Mouse (Mus musculus) stomach, embryonic 15.5 days (tissue): ENCODE measurements around the gene Psmb8. TPM values are rescaled to one million over a fixed set of nuclear protein-coding genes. Genes with fewer than 3 reads are reported as not detected.

Experiments
- ATAC-seq: fragments of 200-750 bp; cut with Nextera tagmentation; 2 replicates; pipeline ENCODE4 v1.8.0; 2017; ENCODE audit warnings: low read depth, moderate number of reproducible peaks, moderate TSS enrichment; ENCODE audit not compliant: insufficient read depth, low FRiP score
- H3K27ac ChIP-seq: fragments of 300-500 bp; sonication (generic); 2 replicates; pipeline ENCODE4 v1.5.1; 2015; ENCODE audit warnings: mild to moderate bottlenecking, inconsistent platforms
- H3K27me3 ChIP-seq: fragments of 300-500 bp; sonication (generic); replicated peaks from 2 replicates; pipeline ENCODE4 v1.6.1; 2015; ENCODE audit warnings: inconsistent platforms
- H3K36me3 ChIP-seq: fragments of 300-500 bp; sonication (generic); 2 replicates; pipeline ENCODE4 v1.6.1; 2015; ENCODE audit warnings: inconsistent platforms
- H3K4me1 ChIP-seq: fragments of 300-500 bp; sonication (generic); 2 replicates; pipeline ENCODE4 v1.6.1; 2015; ENCODE audit warnings: inconsistent platforms
- H3K4me2 ChIP-seq: fragments of 300-500 bp; sonication (generic); 2 replicates; pipeline ENCODE4 v1.6.1; 2015; ENCODE audit warnings: mild to moderate bottlenecking, inconsistent platforms
- H3K4me3 ChIP-seq: fragments of 300-500 bp; sonication (generic); replicated peaks from 2 replicates; pipeline ENCODE4 v1.5.1; 2015; ENCODE audit warnings: inconsistent platforms
- H3K9ac ChIP-seq: fragments of 300-500 bp; sonication (generic); 2 replicates; pipeline ENCODE4 v1.6.1; 2015; ENCODE audit warnings: inconsistent platforms
- H3K9me3 ChIP-seq: fragments of 300-500 bp; sonication (generic); 2 replicates; pipeline ENCODE4 v1.6.1; 2016; ENCODE audit warnings: inconsistent platforms
- WGBS: fragments of 180-500 bp; shearing (Covaris S2); methylation state at CpG from one replicate; pipeline ENCODE4 v1.1.7; 2015; 5-methylcytosine and 5-hydroxymethylcytosine counted together
- polyA plus RNA-seq: library from polyadenylated mRNA; unstranded; fragments of >200 nt; fragmentation: Nextera tagmentation; extraction: Ambion mirVana; gene quantifications from 2 replicates; pipeline ENCODE4 v1.2.1, GENCODE M21; 2015

The Psmb8 gene
- 12.1 and 14.6 TPM in 2 replicates for polyA plus RNA-seq

DNA sequence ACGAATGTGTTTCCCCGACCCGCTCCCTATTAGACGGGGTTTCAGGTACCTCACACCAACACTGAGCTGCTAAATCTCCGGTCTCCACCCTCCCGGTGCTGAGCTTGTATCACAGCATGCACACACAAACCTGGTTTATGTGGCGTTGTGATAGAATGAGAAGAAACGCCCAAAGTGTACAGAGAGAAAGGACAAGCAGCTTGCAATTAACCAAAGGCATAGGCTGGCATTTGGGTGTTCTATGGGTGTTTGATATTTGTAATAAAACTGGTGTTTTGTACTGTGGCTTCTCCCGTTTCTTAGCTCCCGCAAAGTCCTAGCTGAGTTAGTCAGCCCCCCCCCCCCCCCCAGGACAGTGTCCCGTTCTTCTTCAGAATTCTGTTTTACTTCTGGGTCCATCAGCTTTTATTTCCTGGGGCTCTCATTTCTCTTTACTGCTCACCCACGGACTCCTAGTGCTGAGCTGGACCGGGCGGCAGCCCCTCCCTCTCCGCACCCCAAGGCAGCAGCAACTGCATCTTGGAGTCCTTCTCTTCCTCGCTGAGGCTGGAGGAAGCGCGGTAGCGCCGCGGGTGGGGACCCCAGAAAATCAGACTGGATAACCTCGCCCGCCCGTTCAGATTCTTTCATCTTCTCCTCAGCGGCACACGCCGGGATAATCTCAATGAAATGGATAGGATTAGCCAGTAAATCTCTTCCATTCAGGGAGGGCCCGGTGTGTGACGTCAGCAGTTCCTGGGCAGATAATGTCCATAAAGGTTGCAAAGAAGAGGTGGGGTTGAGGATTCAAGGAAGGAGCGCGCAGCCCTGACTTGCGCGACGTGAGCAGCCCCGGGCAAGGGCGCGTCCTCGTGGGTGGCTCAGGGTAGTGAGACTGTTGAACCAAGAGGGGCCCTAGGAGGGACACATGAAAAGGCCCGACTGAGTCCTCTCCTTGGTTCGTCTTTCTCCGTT, at the start of gene Psmb8:
Psmb8 (plus strand) TSS at position 781 of the 954 bp plus-strand sequence.
- WGBS, result 7% methylated on average over 41 of the region's 41 CpGs
- no peak within 1 kb of the TSS for H3K27ac ChIP-seq
- H3K4me1 ChIP-seq, result peaks cover 10% of the 10 kb centered on the region

DNA sequence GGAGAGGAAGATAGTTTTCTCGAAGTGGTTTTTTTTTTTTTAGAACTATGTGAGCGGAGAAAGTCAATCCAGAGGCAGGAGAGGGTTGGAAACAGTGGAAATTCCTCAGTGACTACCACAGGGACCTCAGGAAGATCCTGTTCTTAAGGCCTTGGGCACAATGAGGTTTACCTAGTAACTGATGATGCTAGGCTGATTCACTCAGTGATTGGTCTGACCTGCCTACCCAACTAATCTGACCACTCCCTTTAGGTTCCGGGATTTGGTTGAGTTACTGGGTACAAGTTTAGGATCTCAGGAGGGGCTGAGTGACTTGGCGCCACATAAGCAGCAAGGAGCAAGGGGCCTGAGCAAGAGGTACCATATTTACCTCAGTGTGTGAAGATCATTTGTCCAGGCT, 44.6 kb upstream of the Psmb8 start, which contains the start of gene H2-DMb1:
H2-DMb1 (plus strand) TSS at position 150 of the 400 bp plus-strand sequence.
- 49% methylated on average over 4 of the region's 4 CpGs for WGBS
- Histone ChIP-seq H3K4me3 (no peak within 1 kb of the TSS), H3K9me3 (no peaks in the 10 kb centered on the region), H3K27me3 (no peaks in the 10 kb centered on the region), H3K36me3 (no peaks in the 10 kb centered on the region), H3K4me1 (no peaks in the 10 kb centered on the region), H3K4me2 (no peak within 1 kb of the TSS), H3K27ac (no peak within 1 kb of the TSS), H3K9ac (no peak within 1 kb of the TSS)
- no peak for ATAC-seq

More for the DNA sequence above, at the start of gene Psmb8:
- Histone ChIP-seq H3K4me3 (peak within 1 kb of the TSS; percentile 49), H3K9me3 (no peaks in the 10 kb centered on the region), H3K36me3 (no peaks in the 10 kb centered on the region), H3K4me2 (peak within 1 kb of the TSS; percentile 78), H3K27me3 (peaks cover 42% of the 10 kb centered on the region), H3K9ac (peak within 1 kb of the TSS; percentile 17)
- ATAC-seq, result peak; percentile 84

DNA sequence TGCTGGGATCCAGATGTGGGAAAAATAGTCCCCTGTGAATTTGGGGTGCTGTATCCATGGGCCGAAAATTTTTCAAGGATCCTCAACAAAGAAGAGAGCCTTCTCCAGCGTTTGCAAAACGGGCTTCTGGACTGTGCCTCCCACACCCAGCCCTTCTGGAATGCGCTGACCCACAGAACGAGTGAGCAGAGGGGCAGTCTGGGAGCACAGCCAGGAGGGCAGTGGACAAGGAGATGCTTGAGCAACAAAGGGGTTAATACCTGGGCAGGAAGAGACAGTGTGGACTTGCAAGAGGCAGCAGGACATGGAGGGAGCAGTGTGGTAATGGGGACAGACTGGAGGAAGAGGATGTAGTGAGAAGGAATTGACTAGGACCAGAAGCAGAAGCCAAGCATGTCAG, 42.0 kb upstream of the Psmb8 start:
- no peaks in the 10 kb centered on the region for H3K27me3 ChIP-seq
- no peaks in the 10 kb centered on the region for H3K36me3 ChIP-seq

DNA sequence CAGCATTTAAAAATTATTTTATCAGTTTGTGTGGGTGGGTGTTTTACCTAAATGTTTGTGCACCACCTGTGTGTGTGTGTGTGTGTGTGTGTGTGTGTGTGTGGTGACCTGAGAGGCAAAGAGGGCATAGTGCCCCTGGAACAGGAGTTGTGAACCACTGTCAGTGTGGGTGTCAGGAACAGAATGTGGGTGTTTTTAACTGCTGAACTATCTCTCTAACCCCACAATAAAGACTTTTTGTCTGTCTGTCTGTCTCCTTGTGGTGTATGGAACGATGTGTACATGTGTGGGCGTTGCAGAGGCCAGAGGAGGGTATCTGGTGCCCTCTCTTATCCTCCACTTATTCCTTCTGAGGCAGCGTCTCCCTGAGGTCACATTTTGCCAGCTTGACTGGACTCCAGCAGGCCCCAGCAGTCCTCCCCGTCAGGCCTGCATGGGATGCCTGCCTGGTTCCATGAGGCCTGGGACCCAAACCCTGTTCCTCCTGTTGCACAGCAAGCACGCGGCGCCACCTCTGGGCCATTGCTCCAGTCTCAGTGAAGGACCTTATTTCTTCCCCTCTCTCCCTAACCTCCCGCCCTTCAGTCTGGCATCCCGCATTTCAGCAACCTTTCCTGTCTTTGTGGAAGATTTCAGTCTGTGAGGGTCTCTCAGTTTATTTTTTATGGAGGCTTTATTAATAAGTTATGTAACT, 33.2 kb upstream of the Psmb8 start:
- no peak overlapping the region for H3K4me3 ChIP-seq
- H3K4me2 ChIP-seq, result no peak overlapping the region
- H3K9me3 ChIP-seq, result no peaks in the 10 kb centered on the region
- H3K27me3 ChIP-seq, result no peaks in the 10 kb centered on the region
- ATAC-seq, result no peak
- no peak overlapping the region for H3K27ac ChIP-seq
- WGBS, result 44% methylated on average over 9 of the region's 9 CpGs
- no peaks in the 10 kb centered on the region for H3K36me3 ChIP-seq
- H3K4me1 ChIP-seq, result no peaks in the 10 kb centered on the region
- H3K9ac ChIP-seq, result no peak overlapping the region

More for the DNA sequence above, 42.0 kb upstream of the Psmb8 start:
- Histone ChIP-seq H3K4me2 (no peak overlapping the region), H3K9ac (no peak overlapping the region), H3K27ac (no peak overlapping the region), H3K4me1 (no peaks in the 10 kb centered on the region), H3K4me3 (no peak overlapping the region), H3K9me3 (no peaks in the 10 kb centered on the region)
- ATAC-seq, result no peak
- WGBS, result 45% methylated on average over 5 of the region's 5 CpGs

DNA sequence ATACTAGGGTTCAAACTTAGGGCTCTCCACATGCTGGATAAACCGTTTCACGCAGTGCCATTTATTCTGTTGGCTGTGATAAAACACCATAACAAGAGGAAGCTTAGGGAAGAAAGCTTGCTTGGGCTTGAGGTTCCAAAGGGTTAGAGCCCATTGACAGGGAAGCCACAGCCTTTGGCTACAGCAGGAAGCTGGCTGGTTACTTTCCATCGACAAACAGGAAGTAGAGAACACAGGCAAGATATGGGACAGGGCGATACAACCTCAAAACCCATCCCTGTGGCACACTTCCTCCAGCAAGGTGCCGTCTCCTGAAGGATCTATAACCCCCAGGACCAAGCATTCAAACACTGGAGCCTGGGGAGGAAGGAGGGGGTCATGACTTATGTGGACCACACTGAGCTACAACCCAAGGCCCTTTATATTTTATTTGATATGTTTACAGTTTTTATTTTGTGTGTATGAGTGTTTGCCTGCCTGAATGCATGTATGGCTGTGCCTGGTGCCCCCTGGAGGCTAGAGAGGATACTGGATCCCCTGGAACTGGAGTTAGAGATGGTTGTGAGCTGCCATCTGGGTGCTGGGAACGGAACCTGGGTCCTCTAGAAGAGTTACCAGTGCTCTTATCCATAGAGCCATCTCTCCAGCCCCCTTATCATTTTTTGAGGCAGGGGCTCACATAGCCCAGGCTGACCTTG, 32.3 kb upstream of the Psmb8 start:
- H3K9me3 ChIP-seq, result no peaks in the 10 kb centered on the region
- no peak overlapping the region for H3K4me3 ChIP-seq
- no peak overlapping the region for H3K4me2 ChIP-seq
- no peaks in the 10 kb centered on the region for H3K27me3 ChIP-seq
- H3K27ac ChIP-seq, result no peak overlapping the region
- H3K9ac ChIP-seq, result no peak overlapping the region
- no peak for ATAC-seq
- no peaks in the 10 kb centered on the region for H3K36me3 ChIP-seq
- WGBS, result 77% methylated on average over 6 of the region's 6 CpGs
- H3K4me1 ChIP-seq, result no peaks in the 10 kb centered on the region

DNA sequence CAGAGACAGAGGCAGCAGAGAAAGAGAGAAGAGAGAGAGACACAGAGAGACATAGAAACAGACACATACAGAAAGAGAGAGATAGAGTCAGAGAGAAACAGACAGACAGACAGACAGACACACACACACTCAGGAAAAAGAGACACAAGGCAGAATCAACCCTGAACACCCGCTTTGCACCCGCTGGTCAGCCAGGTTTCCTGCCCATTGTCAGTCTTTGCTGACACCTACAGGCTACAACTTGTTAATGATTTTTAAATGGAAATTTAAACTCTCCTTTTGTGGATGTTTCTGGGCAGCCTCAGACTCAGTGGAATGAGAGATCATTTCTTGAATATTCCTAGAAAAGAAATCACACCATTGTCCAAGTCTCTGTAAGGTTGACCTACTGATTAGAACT, 28.2 kb upstream of the Psmb8 start:
- WGBS, result 0% methylated on average over 2 of the region's 2 CpGs
- H3K9me3 ChIP-seq, result no peaks in the 10 kb centered on the region
- H3K27ac ChIP-seq, result no peak overlapping the region
- no peak overlapping the region for H3K4me3 ChIP-seq
- H3K9ac ChIP-seq, result no peak overlapping the region
- H3K27me3 ChIP-seq, result no peaks in the 10 kb centered on the region
- no peak for ATAC-seq
- no peaks in the 10 kb centered on the region for H3K4me1 ChIP-seq
- no peaks in the 10 kb centered on the region for H3K36me3 ChIP-seq
- no peak overlapping the region for H3K4me2 ChIP-seq

DNA sequence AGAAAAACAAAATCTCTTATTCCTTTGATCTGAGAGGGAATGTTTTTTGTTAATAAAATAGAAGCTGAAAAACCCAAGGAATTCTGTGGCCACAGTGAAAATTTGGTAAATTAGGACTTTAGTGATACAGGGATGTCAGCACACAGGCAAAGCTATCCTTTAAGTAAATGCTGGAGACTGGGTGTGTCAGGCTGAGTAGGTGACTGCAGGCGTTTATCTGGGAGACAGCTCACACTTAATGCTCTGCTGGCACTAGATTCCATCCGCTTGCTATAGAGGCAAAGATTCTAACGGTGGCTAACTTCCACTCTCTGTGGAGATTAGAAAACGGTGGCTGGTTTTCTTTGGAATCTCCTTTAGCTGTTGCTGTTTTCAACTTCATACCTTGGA, 27.0 kb upstream of the Psmb8 start:
- Histone ChIP-seq H3K4me2 (no peak overlapping the region), H3K4me3 (no peak overlapping the region), H3K9ac (no peak overlapping the region), H3K4me1 (no peaks in the 10 kb centered on the region), H3K36me3 (no peaks in the 10 kb centered on the region), H3K27me3 (no peaks in the 10 kb centered on the region), H3K9me3 (no peaks in the 10 kb centered on the region), H3K27ac (no peak overlapping the region)
- ATAC-seq, result no peak
- 21% methylated on average over 4 of the region's 4 CpGs for WGBS

DNA sequence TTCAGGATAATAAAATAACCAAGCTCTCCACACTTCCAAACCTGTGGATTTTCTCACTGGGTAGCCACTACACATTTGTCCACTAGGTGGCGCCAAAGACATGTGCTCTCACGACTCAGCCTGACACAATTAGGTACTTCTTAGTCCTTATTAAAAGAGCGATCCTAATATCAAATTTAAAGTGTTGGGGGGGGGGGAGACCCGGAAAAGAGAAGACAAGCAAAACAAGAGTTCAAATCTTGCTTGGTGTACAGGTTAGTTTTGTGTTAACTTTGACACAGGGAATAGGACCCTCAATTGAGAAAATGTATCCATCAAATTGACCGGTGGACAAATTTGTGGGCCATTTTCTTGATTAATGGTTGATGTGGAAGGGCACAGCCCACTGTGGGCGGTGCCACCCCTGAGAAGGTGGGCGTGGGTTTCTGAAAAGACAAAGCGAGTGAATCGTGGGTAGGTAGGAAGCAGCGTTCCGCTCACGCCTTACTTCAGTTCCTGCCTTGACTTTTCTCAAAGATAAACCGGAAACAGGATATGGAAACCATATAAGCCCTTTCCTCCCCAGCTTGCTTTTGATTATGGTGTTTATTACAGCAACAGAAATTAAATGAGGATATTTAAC, 26.5 kb upstream of the Psmb8 start:
- ATAC-seq, result no peak
- Histone ChIP-seq H3K4me1 (no peaks in the 10 kb centered on the region), H3K9ac (no peak overlapping the region), H3K4me3 (no peak overlapping the region), H3K27ac (no peak overlapping the region), H3K4me2 (no peak overlapping the region), H3K9me3 (no peaks in the 10 kb centered on the region), H3K36me3 (no peaks in the 10 kb centered on the region), H3K27me3 (no peaks in the 10 kb centered on the region)
- WGBS, result 35% methylated on average over 13 of the region's 13 CpGs

DNA sequence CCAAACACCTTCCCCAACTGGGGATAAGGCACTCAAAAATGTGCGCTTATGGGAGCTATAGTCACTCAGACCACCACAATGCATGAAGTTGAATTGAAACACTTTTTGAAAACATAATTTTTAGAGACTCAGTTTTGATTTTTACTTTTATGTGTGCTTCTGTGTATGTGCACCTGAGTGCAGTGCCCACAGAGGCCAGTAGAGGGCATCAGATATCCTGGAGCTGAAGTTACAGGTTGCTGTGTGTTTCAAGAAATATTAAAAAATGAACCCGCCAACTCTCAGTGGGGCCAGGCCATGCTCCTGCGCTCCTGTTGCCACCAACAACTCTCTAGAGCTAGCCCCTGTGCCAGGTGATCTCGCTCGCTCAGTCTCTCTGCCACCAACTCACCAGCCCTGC, 25.0 kb upstream of the Psmb8 start:
- Histone ChIP-seq H3K27me3 (no peaks in the 10 kb centered on the region), H3K27ac (no peak overlapping the region), H3K9me3 (no peaks in the 10 kb centered on the region), H3K4me1 (no peaks in the 10 kb centered on the region), H3K36me3 (no peaks in the 10 kb centered on the region), H3K9ac (no peak overlapping the region), H3K4me2 (no peak overlapping the region), H3K4me3 (no peak overlapping the region)
- ATAC-seq, result no peak
- WGBS, result 92% methylated on average over 5 of the region's 5 CpGs

DNA sequence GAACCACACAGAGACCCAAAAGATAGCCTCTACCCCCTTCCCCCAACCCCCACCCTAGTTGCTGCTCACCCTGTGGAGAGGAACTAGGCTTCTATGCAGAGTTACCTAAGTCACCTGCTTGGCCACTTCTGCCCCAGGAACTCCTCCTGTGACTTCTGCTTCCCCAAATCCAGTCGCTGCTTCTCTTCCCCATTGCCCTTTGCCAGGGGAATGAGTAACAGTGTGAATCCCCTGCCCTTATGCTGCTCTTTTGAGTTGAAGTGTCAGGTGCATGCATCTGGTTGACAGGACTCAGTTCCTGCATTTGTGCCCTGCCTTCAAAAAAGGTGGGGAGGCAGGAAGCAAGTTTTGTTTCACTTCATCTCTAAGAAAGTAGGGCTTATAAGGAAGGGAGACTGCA, 23.4 kb upstream of the Psmb8 start:
- ATAC-seq, result no peak
- H3K4me1 ChIP-seq, result no peaks in the 10 kb centered on the region
- H3K9ac ChIP-seq, result no peak overlapping the region
- no peak overlapping the region for H3K27ac ChIP-seq
- 32% methylated on average over 1 of the region's 1 CpGs for WGBS
- no peak overlapping the region for H3K4me3 ChIP-seq
- no peaks in the 10 kb centered on the region for H3K9me3 ChIP-seq
- H3K4me2 ChIP-seq, result no peak overlapping the region
- no peaks in the 10 kb centered on the region for H3K27me3 ChIP-seq
- no peaks in the 10 kb centered on the region for H3K36me3 ChIP-seq

DNA sequence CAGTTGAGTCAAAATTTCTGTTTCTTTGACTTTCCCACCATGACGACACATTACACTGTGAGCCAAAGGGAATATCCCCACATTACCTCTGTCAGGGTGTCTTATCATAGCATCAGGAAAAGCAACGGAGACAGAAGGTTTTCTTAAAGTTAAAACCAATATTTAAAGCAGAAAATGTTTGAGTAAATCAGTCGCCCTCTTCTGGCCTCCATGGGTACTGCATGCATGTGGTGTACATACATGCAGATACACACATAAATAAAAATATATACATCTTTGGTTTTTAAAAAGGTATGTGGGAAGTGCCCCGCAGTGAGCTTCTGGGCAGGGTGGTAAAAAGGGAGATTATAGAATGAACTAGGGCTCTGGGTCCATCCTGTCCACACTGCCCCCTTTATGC, 20.3 kb upstream of the Psmb8 start:
- Histone ChIP-seq H3K4me1 (no peaks in the 10 kb centered on the region), H3K4me3 (no peak overlapping the region), H3K27ac (no peak overlapping the region), H3K9me3 (no peaks in the 10 kb centered on the region), H3K27me3 (no peaks in the 10 kb centered on the region), H3K36me3 (no peaks in the 10 kb centered on the region), H3K9ac (no peak overlapping the region), H3K4me2 (no peak overlapping the region)
- WGBS, result 69% methylated on average over 4 of the region's 4 CpGs
- no peak for ATAC-seq
